Mouse (Mus musculus): ENCODE results near the gene Ambn.

GRCm38 (mm10) chr5:88420319-88421065, 35.3 kb upstream of the Ambn start:
- TF ChIP-seq POLR2A (IDR thresholded peaks at IDR 0.05; ENCODE audit: control insufficient read depth, low read depth, low read length) = no peak
- TF ChIP-seq CTCF (IDR thresholded peaks at IDR 0.05; ENCODE audit: control insufficient read depth, insufficient read depth, insufficient replicate concordance, low read depth, low read length) = no peak
